Mouse (Mus musculus): ENCODE measurements around the gene Prodh2. TPM values are rescaled to one million over a fixed set of nuclear protein-coding genes. Genes with fewer than 3 reads are reported as not detected.

The Prodh2 gene
- polyA plus RNA-seq (2017; shearing (Covaris generic)), result not detected

GRCm38 (mm10) chr7:30493401-30493931 lies at the start of gene Prodh2:
TSS of gene Prodh2 (plus strand) at chr7:30493622.

GRCm38 (mm10) chr7:30444971-30445751 lies 48.3 kb upstream of the Prodh2 start, which contains the start of gene Aplp1:
TSS of gene Aplp1 (minus strand) at chr7:30445535.

GRCm38 (mm10) chr7:30457629-30458330 lies 35.6 kb upstream of the Prodh2 start, which contains the start of the genes Kirrel2 and Nphs1:
TSS of gene Kirrel2 (minus strand) at chr7:30457690.
TSS of gene Nphs1 (plus strand) at chr7:30458315.

GRCm38 (mm10) chr7:30534633-30535577 lies 41.5 kb downstream of the Prodh2 start, which contains the start of gene Arhgap33:
TSS of gene Arhgap33 (minus strand) at chr7:30535060.

GRCm38 (mm10) chr7:30552102-30553020 lies 58.9 kb downstream of the Prodh2 start, which contains the start of the genes Hspb6 and Proser3:
TSS of gene Hspb6 (plus strand) at chr7:30552178.
TSS of gene Proser3 (minus strand) at chr7:30552299.

GRCm38 (mm10) chr7:30559443-30559954 lies 66.1 kb downstream of the Prodh2 start, which contains the start of gene Lin37:
TSS of gene Lin37 (minus strand) at chr7:30559838.

Other genes with a start within 250 kb of the Prodh2 start
- 0.66 TPM for gene Thap8, start 213.5 kb upstream of the Prodh2 start, polyA plus RNA-seq (2017; shearing (Covaris generic))
- gene Wdr62, start 213.2 kb upstream of the Prodh2 start, polyA plus RNA-seq (2017; shearing (Covaris generic)), result 7.5 TPM
- 9.6 TPM for gene Clip3, start 201.9 kb upstream of the Prodh2 start, polyA plus RNA-seq (2017; shearing (Covaris generic))
- 178 TPM for gene Alkbh6, start 184.9 kb upstream of the Prodh2 start, polyA plus RNA-seq (2017; shearing (Covaris generic))
- 18.4 TPM for gene Syne4, start 178.8 kb upstream of the Prodh2 start, polyA plus RNA-seq (2017; shearing (Covaris generic))
- not detected for gene E130208F15Rik, start 171.9 kb upstream of the Prodh2 start, polyA plus RNA-seq (2017; shearing (Covaris generic))
- gene Sdhaf1, start 169.7 kb upstream of the Prodh2 start, polyA plus RNA-seq (2017; shearing (Covaris generic)), result 11.3 TPM
- not detected for gene Lrfn3, start 130.8 kb upstream of the Prodh2 start, polyA plus RNA-seq (2017; shearing (Covaris generic))
- gene Tyrobp, start 79.9 kb upstream of the Prodh2 start, polyA plus RNA-seq (2017; shearing (Covaris generic)), result 14.5 TPM
- 407 TPM for gene Hcst, start 73.8 kb upstream of the Prodh2 start, polyA plus RNA-seq (2017; shearing (Covaris generic))
- gene Nfkbid, start 71.9 kb upstream of the Prodh2 start, polyA plus RNA-seq (2017; shearing (Covaris generic)), result 110 TPM
- 7.7 TPM for gene Aplp1, start 48.1 kb upstream of the Prodh2 start, polyA plus RNA-seq (2017; shearing (Covaris generic))
- not detected for gene Kirrel2, start 35.9 kb upstream of the Prodh2 start, polyA plus RNA-seq (2017; shearing (Covaris generic))
- gene Nphs1, start 35.3 kb upstream of the Prodh2 start, polyA plus RNA-seq (2017; shearing (Covaris generic)), result not detected
- 1.5 TPM for gene Arhgap33, start 41.4 kb downstream of the Prodh2 start, polyA plus RNA-seq (2017; shearing (Covaris generic))
- gene Hspb6, start 58.6 kb downstream of the Prodh2 start, polyA plus RNA-seq (2017; shearing (Covaris generic)), result 3.7 TPM
- gene Proser3, start 58.7 kb downstream of the Prodh2 start, polyA plus RNA-seq (2017; shearing (Covaris generic)), result 10.8 TPM
- 102 TPM for gene Lin37, start 66.2 kb downstream of the Prodh2 start, polyA plus RNA-seq (2017; shearing (Covaris generic))
- 47.4 TPM for gene U2af1l4, start 69.7 kb downstream of the Prodh2 start, polyA plus RNA-seq (2017; shearing (Covaris generic))
- gene Gm49396, start 69.7 kb downstream of the Prodh2 start, polyA plus RNA-seq (2017; shearing (Covaris generic)), result 122 TPM
- gene Psenen, start 70.0 kb downstream of the Prodh2 start, polyA plus RNA-seq (2017; shearing (Covaris generic)), result 244 TPM
- gene Igflr1, start 71.8 kb downstream of the Prodh2 start, polyA plus RNA-seq (2017; shearing (Covaris generic)), result 235 TPM
- 10.1 TPM for gene Kmt2b, start 95.1 kb downstream of the Prodh2 start, polyA plus RNA-seq (2017; shearing (Covaris generic))
- gene Zbtb32, start 105.3 kb downstream of the Prodh2 start, polyA plus RNA-seq (2017; shearing (Covaris generic)), result 19.2 TPM
- gene Upk1a, start 119.2 kb downstream of the Prodh2 start, polyA plus RNA-seq (2017; shearing (Covaris generic)), result 0.82 TPM
- 664 TPM for gene Cox6b1, start 132.5 kb downstream of the Prodh2 start, polyA plus RNA-seq (2017; shearing (Covaris generic))
- gene Etv2, start 142.2 kb downstream of the Prodh2 start, polyA plus RNA-seq (2017; shearing (Covaris generic)), result not detected
- gene Rbm42, start 156.7 kb downstream of the Prodh2 start, polyA plus RNA-seq (2017; shearing (Covaris generic)), result 224 TPM
- 41.2 TPM for gene Haus5, start 171.4 kb downstream of the Prodh2 start, polyA plus RNA-seq (2017; shearing (Covaris generic))
- gene Pmis2, start 178.0 kb downstream of the Prodh2 start, polyA plus RNA-seq (2017; shearing (Covaris generic)), result not detected
- gene 2200002J24Rik, start 205.3 kb downstream of the Prodh2 start, polyA plus RNA-seq (2017; shearing (Covaris generic)), result not detected
- gene Atp4a, start 218.6 kb downstream of the Prodh2 start, polyA plus RNA-seq (2017; shearing (Covaris generic)), result not detected
- 117 TPM for gene Tmem147, start 235.9 kb downstream of the Prodh2 start, polyA plus RNA-seq (2017; shearing (Covaris generic))